Mouse (Mus musculus): ENCODE results near the gene Cmtm5. TPM values are rescaled to one million over a fixed set of nuclear protein-coding genes. Genes with fewer than 3 reads are reported as not detected.
"Not testable (repeated sequence)": the region's sequence is repeated elsewhere in the genome, so short reads cannot be mapped to it uniquely, and the experiment has no call there.

Cmtm5 gene
- polyA plus RNA-seq, 1 experiment: 0.14 TPM

DNA sequence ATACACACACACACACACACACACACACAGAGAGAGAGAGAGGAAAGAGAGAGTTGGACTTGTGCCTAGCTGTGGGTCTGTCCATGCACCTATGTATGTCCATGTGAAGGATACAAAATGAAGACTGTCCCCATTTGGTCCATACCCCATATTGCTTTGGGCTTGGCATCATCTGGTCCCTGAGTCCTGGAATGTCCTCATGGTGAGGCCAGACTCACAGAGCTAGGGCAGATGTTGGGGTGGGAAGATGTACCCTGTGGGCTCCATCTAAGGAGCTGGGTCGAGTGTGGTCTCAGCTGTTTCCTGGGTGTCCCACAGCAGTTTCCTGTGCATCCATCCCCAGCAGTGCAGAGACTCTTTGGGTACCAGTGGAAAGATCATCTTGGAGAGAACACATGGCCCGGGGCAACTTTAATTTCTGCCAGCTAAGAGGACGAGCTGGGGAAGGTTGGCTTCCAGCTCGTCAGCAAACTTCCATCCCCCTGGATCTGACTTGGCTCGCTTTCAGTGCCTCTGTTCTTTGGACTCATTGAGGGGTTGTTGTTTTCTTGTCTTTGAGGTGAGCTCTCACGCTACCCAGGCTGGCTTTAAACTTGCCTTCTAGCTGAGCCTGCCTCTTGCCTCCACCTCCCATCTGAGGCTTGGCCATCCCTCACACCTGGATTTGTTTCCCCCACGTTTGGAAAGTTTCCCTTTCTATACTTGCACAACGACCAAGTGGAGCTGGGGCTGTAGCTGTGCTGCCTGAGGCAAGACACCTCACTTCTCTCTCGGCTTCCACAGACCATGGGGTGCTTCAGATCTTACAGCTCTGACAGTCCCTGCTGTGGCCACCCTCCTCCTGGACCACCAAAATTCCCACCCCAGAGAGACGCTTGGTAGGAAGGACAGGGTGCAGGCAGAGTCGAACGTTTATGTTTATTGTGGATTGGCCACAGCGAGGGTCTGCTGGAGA lies 5.2 kb downstream of the Cmtm5 start:
- no peaks in the 10 kb centered on the region for H3K36me3 ChIP-seq (ENCODE audit: control insufficient read depth, insufficient read depth, low read length)
- 53% methylated on average over 13 of the region's 13 CpGs for WGBS
- DNase-seq (ENCODE audit: low read depth in 1 of 2, low spot score in 2 of 2): no peak
- H3K4me3 ChIP-seq (ENCODE audit: extremely low read depth, insufficient read depth, insufficient read length): no peak overlapping the region
- no peak for TF ChIP-seq POLR2A (IDR thresholded peaks at IDR 0.05; ENCODE audit: low read depth, low read length)
- no peak for TF ChIP-seq CTCF (IDR thresholded peaks at IDR 0.05; ENCODE audit: extremely low read depth, insufficient read depth, insufficient read length, insufficient replicate concordance)
- no peak overlapping the region for H3K27ac ChIP-seq (ENCODE audit: insufficient read depth, low read length)
- H3K4me1 ChIP-seq (ENCODE audit: control insufficient read depth, insufficient read depth, insufficient read length): no peaks in the 10 kb centered on the region
- no peaks in the 10 kb centered on the region for H3K27me3 ChIP-seq (ENCODE audit: control insufficient read depth, insufficient read depth, low read length)

DNA sequence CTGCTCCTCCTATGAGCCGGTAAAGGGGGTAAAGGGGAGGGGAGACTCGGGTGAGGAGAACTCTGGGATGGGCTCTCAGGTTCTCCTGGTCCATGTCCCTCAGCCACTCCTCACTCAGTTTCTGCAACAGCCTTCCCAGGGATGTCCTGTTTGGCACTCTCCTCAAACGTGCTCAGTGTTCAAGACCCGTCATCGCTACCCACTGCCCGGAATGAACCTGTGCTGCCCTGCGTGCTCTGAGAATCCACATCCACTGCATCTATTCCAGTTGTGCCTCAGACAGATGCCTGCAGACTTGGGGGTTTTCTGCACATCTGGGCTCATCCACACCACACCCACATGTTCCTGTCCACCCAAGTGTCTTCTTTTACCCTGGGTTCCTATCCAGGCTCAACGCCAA lies 6.4 kb downstream of the Cmtm5 start:
- Histone ChIP-seq H3K27ac (ENCODE audit: insufficient read depth, low read length) (no peak overlapping the region), H3K27me3 (ENCODE audit: control insufficient read depth, insufficient read depth, low read length) (no peaks in the 10 kb centered on the region), H3K4me1 (ENCODE audit: control insufficient read depth, insufficient read depth, insufficient read length) (no peaks in the 10 kb centered on the region), H3K4me3 (ENCODE audit: extremely low read depth, insufficient read depth, insufficient read length) (no peak overlapping the region), H3K36me3 (ENCODE audit: control insufficient read depth, insufficient read depth, low read length) (no peaks in the 10 kb centered on the region)
- WGBS: 90% methylated on average over 8 of the region's 8 CpGs
- TF ChIP-seq POLR2A (IDR thresholded peaks at IDR 0.05; ENCODE audit: low read depth, low read length): no peak
- no peak for DNase-seq (ENCODE audit: low read depth in 1 of 2, low spot score in 2 of 2)

DNA sequence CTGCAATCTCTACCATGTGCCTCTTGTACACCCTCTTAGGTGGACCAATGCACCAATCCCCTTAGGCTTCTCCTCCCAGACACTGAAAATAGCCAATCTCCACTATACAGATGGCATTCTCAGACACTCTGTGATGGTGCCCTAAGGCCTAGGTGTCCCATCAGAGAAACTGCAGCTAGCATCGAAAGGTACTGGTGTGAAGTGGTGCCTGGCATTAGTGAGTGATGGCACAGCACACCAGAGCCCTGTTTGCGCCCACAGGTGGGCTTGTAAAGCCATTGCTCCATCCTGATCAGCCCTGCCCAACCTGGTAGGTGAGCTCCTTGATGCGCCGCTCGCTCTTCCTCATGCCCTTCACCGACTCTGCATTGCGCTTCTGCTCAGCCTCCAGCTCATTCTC lies 7.9 kb downstream of the Cmtm5 start:
- TF ChIP-seq POLR2A (IDR thresholded peaks at IDR 0.05; ENCODE audit: low read depth, low read length) (no peak), CTCF (IDR thresholded peaks at IDR 0.05; ENCODE audit: extremely low read depth, insufficient read depth, insufficient read length, insufficient replicate concordance) (no peak)
- no peaks in the 10 kb centered on the region for H3K4me1 ChIP-seq (ENCODE audit: control insufficient read depth, insufficient read depth, insufficient read length)
- 95% methylated on average over 7 of the region's 7 CpGs for WGBS

DNA sequence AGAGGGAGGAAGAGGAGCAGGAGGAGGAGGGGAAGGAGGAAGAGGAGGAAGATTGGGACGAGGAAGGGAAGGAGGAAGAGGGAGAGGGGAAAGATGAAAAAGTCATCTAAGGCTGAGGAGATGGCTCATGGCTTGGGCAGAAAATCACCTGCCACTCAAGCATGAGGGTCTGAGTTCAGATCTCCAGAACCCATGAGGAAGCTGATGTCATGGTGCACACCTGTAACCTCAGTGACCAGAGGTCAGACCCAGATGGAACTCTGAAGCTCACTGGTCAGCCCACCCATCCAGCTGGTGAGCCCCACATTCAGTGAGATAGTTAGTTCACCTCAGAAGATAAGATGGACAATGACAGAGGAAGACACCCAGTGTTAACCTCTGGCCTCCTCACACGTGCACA lies 8.9 kb downstream of the Cmtm5 start:
- TF ChIP-seq POLR2A (IDR thresholded peaks at IDR 0.05; ENCODE audit: low read depth, low read length) (no peak), CTCF (IDR thresholded peaks at IDR 0.05; ENCODE audit: extremely low read depth, insufficient read depth, insufficient read length, insufficient replicate concordance) (no peak)
- Histone ChIP-seq H3K36me3 (ENCODE audit: control insufficient read depth, insufficient read depth, low read length) (no peaks in the 10 kb centered on the region), H3K4me3 (ENCODE audit: extremely low read depth, insufficient read depth, insufficient read length) (no peak overlapping the region), H3K27me3 (ENCODE audit: control insufficient read depth, insufficient read depth, low read length) (no peaks in the 10 kb centered on the region), H3K4me1 (ENCODE audit: control insufficient read depth, insufficient read depth, insufficient read length) (no peaks in the 10 kb centered on the region), H3K27ac (ENCODE audit: insufficient read depth, low read length) (no peak overlapping the region)
- WGBS: 52% methylated on average over 2 of the region's 2 CpGs
- no peak for DNase-seq (ENCODE audit: low read depth in 1 of 2, low spot score in 2 of 2)

More for the DNA sequence above, 7.9 kb downstream of the Cmtm5 start:
- H3K27ac ChIP-seq (ENCODE audit: insufficient read depth, low read length): no peak overlapping the region
- H3K36me3 ChIP-seq (ENCODE audit: control insufficient read depth, insufficient read depth, low read length): no peaks in the 10 kb centered on the region
- no peak overlapping the region for H3K4me3 ChIP-seq (ENCODE audit: extremely low read depth, insufficient read depth, insufficient read length)
- H3K27me3 ChIP-seq (ENCODE audit: control insufficient read depth, insufficient read depth, low read length): no peaks in the 10 kb centered on the region
- no peak for DNase-seq (ENCODE audit: low read depth in 1 of 2, low spot score in 2 of 2)

DNA sequence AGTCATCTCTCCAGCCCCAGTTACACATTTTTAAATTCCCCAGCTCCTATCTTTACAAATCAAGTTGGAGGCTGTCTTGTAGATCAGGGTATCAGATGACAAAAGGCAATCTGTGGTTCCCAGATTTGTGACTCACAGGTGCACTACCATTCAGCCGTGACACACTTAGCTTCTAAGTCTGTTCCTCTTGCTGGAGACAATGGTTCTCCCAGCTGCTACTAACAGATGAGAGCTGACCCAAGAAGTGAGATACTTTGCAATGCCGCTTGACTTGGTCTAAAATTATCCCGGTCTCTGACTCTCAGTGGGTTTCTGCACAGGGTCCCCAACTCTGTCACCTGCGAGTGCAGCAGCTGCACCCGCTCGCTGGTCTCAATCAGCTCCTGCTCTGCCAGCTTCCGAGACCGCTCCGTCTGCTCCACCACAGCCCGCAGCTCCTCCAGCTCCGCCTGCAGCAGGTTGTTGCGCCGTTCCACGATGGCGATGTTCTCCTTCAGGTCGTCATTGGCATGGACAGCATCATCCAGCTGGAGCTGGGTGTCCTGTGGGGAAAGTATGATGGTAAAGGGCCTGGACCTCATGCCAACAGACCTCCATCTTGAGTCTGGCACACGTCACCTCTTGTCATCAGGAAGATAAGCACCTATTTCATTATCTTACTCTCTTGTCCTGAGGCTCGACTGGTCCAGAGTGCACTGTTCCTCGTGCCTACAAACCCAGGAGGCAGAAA lies 10.1 kb downstream of the Cmtm5 start:
- 85% methylated on average over 19 of the region's 19 CpGs for WGBS
- Histone ChIP-seq H3K4me1 (ENCODE audit: control insufficient read depth, insufficient read depth, insufficient read length) (no peaks in the 10 kb centered on the region), H3K36me3 (ENCODE audit: control insufficient read depth, insufficient read depth, low read length) (no peaks in the 10 kb centered on the region), H3K27ac (ENCODE audit: insufficient read depth, low read length) (no peak overlapping the region), H3K4me3 (ENCODE audit: extremely low read depth, insufficient read depth, insufficient read length) (no peak overlapping the region), H3K27me3 (ENCODE audit: control insufficient read depth, insufficient read depth, low read length) (no peaks in the 10 kb centered on the region)
- no peak for TF ChIP-seq CTCF (IDR thresholded peaks at IDR 0.05; ENCODE audit: extremely low read depth, insufficient read depth, insufficient read length, insufficient replicate concordance)
- TF ChIP-seq POLR2A (IDR thresholded peaks at IDR 0.05; ENCODE audit: low read depth, low read length): no peak
- no peak for DNase-seq (ENCODE audit: low read depth in 1 of 2, low spot score in 2 of 2)

DNA sequence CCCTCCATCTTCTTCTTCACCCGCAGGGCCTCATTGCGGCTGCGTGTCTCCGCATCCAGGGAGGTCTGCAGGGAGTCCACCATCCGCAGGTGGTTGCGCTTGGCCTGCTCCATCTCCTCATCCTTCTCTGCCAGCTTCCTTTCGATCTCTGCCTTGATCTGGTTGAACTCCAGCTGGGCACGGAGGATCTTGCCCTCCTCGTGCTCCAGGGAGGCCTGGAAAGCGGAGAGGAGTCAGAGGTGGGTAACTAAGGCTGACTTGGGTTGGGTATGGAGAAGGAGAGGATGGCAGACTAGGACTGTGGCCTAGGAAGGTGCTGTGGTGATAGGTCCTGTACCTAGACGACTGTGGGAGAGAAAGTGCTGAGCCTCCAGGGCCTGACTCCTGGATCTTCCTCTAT lies 10.9 kb downstream of the Cmtm5 start:
- H3K36me3 ChIP-seq (ENCODE audit: control insufficient read depth, insufficient read depth, low read length); DNase-seq (ENCODE audit: low read depth in 1 of 2, low spot score in 2 of 2); H3K4me3 ChIP-seq (ENCODE audit: extremely low read depth, insufficient read depth, insufficient read length); H3K27ac ChIP-seq (ENCODE audit: insufficient read depth, low read length); H3K27me3 ChIP-seq (ENCODE audit: control insufficient read depth, insufficient read depth, low read length); H3K4me1 ChIP-seq (ENCODE audit: control insufficient read depth, insufficient read depth, insufficient read length): not testable (repeated sequence)
- 87% methylated on average over 11 of the region's 11 CpGs for WGBS

DNA sequence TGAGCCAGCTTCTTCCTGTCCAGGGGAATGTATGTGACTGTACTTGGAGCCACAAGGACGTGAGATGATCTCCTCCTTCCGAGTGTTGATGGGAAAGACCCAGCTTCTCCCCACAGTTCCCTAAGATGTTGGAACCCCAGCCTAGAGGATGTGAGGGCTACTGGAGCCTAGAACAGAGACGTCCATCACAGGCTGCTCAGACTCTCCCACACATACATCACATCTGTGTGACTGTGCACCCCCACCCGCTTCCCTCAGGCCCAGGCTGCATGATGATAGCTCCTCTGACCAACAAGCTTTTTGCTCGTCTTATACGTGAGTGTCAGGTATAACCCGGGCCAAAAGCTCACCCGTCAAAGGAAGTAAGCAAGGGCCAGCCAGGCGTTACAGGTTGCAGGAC lies 12.7 kb downstream of the Cmtm5 start:
- Histone ChIP-seq H3K4me1 (ENCODE audit: control insufficient read depth, insufficient read depth, insufficient read length) (no peaks in the 10 kb centered on the region), H3K4me3 (ENCODE audit: extremely low read depth, insufficient read depth, insufficient read length) (no peak overlapping the region), H3K27ac (ENCODE audit: insufficient read depth, low read length) (no peak overlapping the region), H3K36me3 (ENCODE audit: control insufficient read depth, insufficient read depth, low read length) (no peaks in the 10 kb centered on the region), H3K27me3 (ENCODE audit: control insufficient read depth, insufficient read depth, low read length) (no peaks in the 10 kb centered on the region)
- TF ChIP-seq CTCF (IDR thresholded peaks at IDR 0.05; ENCODE audit: extremely low read depth, insufficient read depth, insufficient read length, insufficient replicate concordance) (no peak), POLR2A (IDR thresholded peaks at IDR 0.05; ENCODE audit: low read depth, low read length) (no peak)
- DNase-seq (ENCODE audit: low read depth in 1 of 2, low spot score in 2 of 2): no peak
- WGBS: 84% methylated on average over 9 of the region's 9 CpGs

Data from spleen, adult 2 months (tissue).